Mouse (Mus musculus) heart, postnatal 10 days (tissue): ENCODE results near the gene Pde3a. TPM values are rescaled to one million over a fixed set of nuclear protein-coding genes. Genes with fewer than 3 reads are reported as not detected.
"Not testable (repeated sequence)": the region's sequence is repeated elsewhere in the genome, so short reads cannot be mapped to it uniquely, and the experiment has no call there.

Experiments
- DNase-seq, 2 experiments: peaks; one replicate each; pipeline ENCODE4 v3.0.0; 2021
- intact Hi-C: fragments of 180-260 bp; cut with DNase I; formaldehyde crosslinking; loops from one replicate; pipeline ENCODE4 v1.15.1; 2025
- total RNA-seq, 2 experiments: library from RNA; stranded (reverse); gene quantifications; 2 replicates each; pipeline ENCODE4 v1.2.3; 2021

Pde3a gene
- total RNA-seq, 2 experiments from 2014 or later: 69.9 to 71.6 TPM

GRCm38 (mm10) chr6:141313112-141313511, 64.0 kb downstream of the Pde3a start:
- intact Hi-C loops: loop anchor here (10.0 kb wide), 1 partner anchor 388 kb away; no protein-coding TSS in a partner anchor
- DNase-seq: no peak

GRCm38 (mm10) chr6:141318440-141318839, 69.4 kb downstream of the Pde3a start:
- no peak for DNase-seq
- intact Hi-C loops: loop anchor here (10.0 kb wide), 1 partner anchor 394 kb away; no protein-coding TSS in a partner anchor

GRCm38 (mm10) chr6:141321253-141321652, 72.2 kb downstream of the Pde3a start:
- intact Hi-C loops: no loop called here
- no peak for DNase-seq

GRCm38 (mm10) chr6:141322961-141323360, 73.9 kb downstream of the Pde3a start:
- DNase-seq: no peak
- intact Hi-C loops: no loop called here

- intact Hi-C loops, DNase-seq: not testable (repeated sequence)
Observed at GRCm38 (mm10) chr6:141327134-141327533, 78.1 kb downstream of the Pde3a start.

GRCm38 (mm10) chr6:141328071-141328470, 79.0 kb downstream of the Pde3a start:
- intact Hi-C loops: no loop called here
- no peak for DNase-seq

GRCm38 (mm10) chr6:141331464-141331863, 82.4 kb downstream of the Pde3a start:
- intact Hi-C loops: loop anchor here (5.0 kb wide), 1 partner anchor 111 kb away; no protein-coding TSS in a partner anchor
- no peak for DNase-seq

- intact Hi-C loops: loop anchor here (5.0 kb wide), 1 partner anchor 110 kb away; no protein-coding TSS in a partner anchor
- DNase-seq: no peak
Observed at GRCm38 (mm10) chr6:141332613-141333165, 83.6 kb downstream of the Pde3a start.

GRCm38 (mm10) chr6:141333245-141333644, 84.2 kb downstream of the Pde3a start:
- intact Hi-C loops: loop anchor here (5.0 kb wide), 1 partner anchor 109 kb away; no protein-coding TSS in a partner anchor
- DNase-seq: peak; percentile 78 to 86

- no peak for DNase-seq
- intact Hi-C loops: no loop called here
Observed at GRCm38 (mm10) chr6:141335878-141336277, 86.8 kb downstream of the Pde3a start.

GRCm38 (mm10) chr6:141336438-141336837, 87.4 kb downstream of the Pde3a start:
- intact Hi-C loops: no loop called here
- peak; percentile 42 to 51 for DNase-seq

- peak in 1 of 2 experiments; percentile 46 for DNase-seq
- intact Hi-C loops: no loop called here
Observed at GRCm38 (mm10) chr6:141337673-141338072, 88.6 kb downstream of the Pde3a start.

- intact Hi-C loops: no loop called here
- no peak for DNase-seq
Observed at GRCm38 (mm10) chr6:141341385-141341784, 92.3 kb downstream of the Pde3a start.

- intact Hi-C loops: no loop called here
- no peak for DNase-seq
Observed at GRCm38 (mm10) chr6:141347870-141348269, 98.8 kb downstream of the Pde3a start.

- DNase-seq: no peak
Observed at GRCm38 (mm10) chr6:141348542-141348941, 99.5 kb downstream of the Pde3a start.

GRCm38 (mm10) chr6:141350261-141350660, 101.2 kb downstream of the Pde3a start:
- intact Hi-C loops: no loop called here
- no peak for DNase-seq

More at GRCm38 (mm10) chr6:141348542-141348941, 99.5 kb downstream of the Pde3a start:
- intact Hi-C loops: no loop called here

GRCm38 (mm10) chr6:141352277-141352676, 103.2 kb downstream of the Pde3a start:
- intact Hi-C loops: no loop called here
- peak in 1 of 2 experiments; percentile 52 for DNase-seq

GRCm38 (mm10) chr6:141363664-141364063, 114.6 kb downstream of the Pde3a start:
- no peak for DNase-seq
- intact Hi-C loops: no loop called here

GRCm38 (mm10) chr6:141367037-141367436, 118.0 kb downstream of the Pde3a start:
- intact Hi-C loops: no loop called here
- no peak for DNase-seq

GRCm38 (mm10) chr6:141372697-141373096, 123.6 kb downstream of the Pde3a start:
- intact Hi-C loops: no loop called here
- DNase-seq: no peak

GRCm38 (mm10) chr6:141374469-141375057, 125.5 kb downstream of the Pde3a start:
- intact Hi-C loops: loop anchor here (2.0 kb wide), 1 partner anchor 72 kb away; no protein-coding TSS in a partner anchor
- peak; percentile 35 to 45 for DNase-seq

- intact Hi-C loops: loop anchor here (2.0 kb wide), 1 partner anchor 72 kb away; no protein-coding TSS in a partner anchor
- no peak for DNase-seq
Observed at GRCm38 (mm10) chr6:141375155-141375554, 126.1 kb downstream of the Pde3a start.
